Mouse (Mus musculus) kidney, adult 11 months (tissue): Measurements from ENCODE around the gene Exoc6.

Experiments used
- DNase-seq: peaks from one replicate; pipeline ENCODE4 v3.0.0; 2022

Exoc6 gene

DNA sequence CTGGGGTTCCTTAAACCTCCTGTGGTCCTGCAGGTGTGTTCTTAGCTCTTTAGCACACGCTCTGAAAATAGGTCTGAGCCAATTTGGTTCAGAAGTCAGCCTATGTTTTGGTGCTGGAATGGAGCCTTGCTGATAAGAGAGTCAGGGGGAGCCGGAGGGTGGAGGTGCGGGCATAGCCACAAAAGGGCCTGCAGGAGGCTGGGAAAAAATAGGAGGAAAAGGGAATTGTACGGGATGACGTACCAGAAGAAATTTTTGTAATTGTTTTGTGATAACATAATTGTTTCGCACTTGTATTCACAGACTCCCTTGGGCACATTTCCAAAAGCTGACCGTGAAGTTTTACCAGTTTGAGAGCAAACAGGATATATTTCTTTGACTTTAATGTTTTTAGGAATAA is 10.0 kb upstream of the Exoc6 start:
- DNase-seq, result no peak

DNA sequence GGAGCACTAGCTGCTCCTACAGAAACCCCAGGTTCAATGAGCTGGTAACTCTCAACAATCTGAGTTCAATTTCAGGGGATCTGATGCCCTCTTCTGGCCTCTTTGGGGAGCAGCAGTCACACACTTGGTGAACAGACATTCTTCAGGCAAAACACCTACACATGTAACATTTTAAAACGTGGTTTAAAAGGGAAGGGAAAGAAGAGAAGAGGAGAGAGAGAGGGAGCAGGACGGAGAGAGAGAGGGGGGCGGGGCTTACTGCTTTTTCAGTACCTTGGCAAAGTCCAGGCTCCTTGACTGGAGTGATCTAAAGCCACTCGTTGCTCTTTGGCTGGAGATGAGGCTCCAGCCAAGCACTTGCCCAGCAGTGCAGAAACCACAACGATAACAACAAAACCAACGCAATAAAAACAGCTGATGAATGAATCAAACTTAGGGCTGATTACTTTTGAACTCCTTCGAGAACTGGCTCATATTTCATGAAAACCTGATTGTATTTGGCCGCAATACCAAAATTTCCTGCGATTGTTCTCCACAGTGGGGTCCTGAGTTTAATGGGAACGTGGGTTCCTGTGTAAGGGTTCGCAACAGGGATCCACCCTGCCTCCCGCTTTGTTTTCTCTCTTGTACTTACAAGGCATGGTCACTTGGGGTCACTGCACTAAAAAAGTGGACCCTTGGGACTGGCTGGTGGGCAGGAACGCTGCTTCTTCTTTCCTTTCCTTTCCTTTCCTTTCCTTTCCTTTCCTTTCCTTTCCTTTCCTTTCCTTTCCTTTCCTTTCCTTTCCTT is 6.5 kb upstream of the Exoc6 start:
- peak; percentile 49 for DNase-seq

DNA sequence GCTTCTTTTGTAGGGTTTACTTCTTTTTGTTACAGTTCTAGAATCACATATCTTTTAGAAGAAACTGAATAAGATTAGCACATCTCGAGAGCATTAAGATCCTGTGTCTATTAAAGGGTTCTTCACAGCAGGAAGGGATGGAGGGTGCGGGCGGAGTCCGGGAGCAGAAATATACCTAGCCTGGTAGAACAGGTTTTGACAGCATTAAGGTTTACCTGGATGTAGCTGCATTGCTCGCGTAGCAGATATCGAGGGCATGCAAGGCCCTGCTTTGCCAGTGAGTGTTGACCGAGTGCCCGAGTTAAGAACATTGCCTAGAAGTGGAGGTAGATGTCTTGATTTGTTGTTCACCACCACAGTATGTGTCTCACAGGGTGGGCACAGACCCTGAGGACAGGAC is 5.7 kb upstream of the Exoc6 start:
- no peak for DNase-seq

DNA sequence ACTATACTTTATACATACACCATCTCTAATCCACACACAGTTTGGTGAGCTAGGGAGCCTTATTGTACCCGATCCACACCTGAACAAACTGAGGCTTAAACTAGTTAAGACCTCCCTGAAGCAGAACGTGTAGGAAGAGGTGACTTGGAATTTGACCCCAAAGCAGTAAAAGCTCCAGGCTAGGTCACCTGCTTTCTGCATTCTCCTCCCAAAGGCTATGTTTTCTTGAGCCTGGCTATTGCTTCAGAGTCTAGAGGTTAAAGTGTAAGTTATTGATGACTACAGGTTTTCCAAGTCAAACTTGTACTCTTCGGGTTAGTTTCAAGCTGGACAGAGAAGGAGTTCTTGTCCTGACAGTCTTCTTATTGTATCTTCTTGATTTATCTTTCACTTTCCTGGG is 5.0 kb upstream of the Exoc6 start:
- DNase-seq, result peak; percentile 44

DNA sequence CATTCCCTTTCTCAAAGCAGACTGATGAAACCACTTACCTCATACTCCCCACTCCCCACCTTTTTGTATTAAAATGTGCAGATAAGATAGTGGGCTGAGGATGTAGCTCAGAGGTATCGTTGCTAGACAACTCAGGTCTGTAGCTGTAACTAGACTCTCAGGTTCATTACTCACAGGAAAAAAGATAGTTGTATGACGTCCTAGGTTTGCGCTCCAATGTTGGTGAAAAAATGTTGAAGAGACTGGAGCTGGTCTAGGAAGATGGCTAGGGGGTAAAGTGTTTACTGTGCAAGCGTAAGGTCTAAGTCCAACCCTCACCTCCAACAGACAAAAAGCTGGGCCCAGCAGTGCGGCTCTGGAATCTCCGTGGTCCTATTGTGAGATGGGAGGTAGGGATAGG is 4.5 kb upstream of the Exoc6 start:
- DNase-seq, result no peak

DNA sequence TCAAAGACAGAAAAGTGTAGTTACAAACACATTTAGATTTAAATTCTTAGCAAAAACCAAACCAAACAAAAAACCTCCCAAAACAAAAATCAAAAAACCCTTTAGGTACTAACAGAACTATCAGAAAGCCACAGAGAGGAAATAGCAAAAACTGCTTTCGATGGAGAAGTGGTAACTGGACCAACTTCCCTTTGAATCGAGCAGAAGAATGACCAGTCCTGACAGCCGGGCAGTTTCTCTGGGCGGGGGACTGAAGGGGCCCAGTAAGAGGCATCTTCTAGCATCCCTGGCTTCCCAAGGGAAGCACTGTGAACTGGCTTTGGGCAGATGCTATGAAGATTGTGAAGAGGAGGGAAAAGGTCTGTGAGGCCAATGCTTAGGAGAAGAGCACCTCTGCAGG is 3.4 kb upstream of the Exoc6 start:
- no peak for DNase-seq

DNA sequence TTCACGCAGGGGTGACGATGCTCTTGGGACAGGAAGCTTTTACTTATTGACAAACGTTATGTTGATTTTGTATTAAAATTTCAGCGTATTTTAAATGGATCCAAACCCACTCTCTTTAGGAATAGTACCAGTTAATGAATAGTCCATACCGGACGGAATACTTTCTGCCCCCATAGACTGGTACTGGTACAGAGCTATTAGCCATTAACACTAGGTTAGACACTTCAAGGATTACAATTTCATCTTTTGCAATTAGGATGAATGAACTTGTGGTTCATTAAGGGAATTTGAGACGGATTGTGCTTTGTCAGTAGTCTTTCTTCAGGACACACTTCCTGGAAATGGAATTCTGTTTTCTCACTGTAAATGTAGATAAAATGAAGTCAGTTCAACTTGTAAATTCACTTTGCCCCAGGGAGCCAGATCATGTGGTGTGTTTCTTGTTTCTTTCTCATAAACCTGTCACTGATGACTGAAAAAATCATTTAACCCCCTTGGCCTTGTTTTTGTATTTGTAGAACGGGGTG is 885 bp downstream of the Exoc6 start:
- no peak for DNase-seq

DNA sequence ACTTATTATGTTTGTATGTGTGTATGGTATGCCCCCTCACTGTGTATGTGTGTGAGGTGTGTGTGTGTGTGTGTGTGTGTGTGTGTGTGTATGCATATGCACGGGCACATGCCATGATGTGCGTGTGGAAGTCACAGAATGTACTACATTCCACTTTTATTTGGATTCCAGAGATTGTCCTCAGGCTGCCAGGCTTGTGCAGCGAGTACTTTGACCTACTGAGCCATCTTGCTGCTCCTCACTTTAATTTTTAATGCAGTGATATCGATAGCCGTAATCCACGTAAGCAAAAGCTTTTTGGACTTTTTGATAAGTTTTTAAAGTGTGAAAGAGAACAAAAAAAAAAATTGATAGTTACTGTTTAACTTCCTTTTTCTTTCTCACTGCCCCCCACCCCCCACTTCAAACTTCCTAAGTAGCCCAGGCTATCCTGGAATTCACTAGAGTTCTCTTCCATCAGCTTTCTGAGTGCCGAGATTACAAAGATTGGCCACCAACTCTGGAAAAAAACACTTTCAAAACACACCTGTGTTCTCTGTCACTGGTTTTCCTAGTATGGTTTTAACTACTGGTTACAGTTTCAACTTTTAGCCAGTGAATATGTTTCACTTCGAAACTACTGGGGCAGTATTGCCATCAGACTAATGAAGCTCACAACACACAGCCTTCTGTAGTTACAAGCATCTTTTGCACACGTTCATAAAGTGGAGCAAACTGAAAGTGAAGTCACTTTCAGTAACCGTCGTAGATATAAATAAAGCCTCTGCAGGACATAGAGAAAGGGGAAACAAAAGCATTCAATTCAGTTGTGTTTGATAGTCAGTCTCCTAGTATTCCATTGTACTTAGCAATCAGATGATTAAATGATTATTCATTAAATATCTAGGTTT is 3.4 kb downstream of the Exoc6 start:
- no peak for DNase-seq

DNA sequence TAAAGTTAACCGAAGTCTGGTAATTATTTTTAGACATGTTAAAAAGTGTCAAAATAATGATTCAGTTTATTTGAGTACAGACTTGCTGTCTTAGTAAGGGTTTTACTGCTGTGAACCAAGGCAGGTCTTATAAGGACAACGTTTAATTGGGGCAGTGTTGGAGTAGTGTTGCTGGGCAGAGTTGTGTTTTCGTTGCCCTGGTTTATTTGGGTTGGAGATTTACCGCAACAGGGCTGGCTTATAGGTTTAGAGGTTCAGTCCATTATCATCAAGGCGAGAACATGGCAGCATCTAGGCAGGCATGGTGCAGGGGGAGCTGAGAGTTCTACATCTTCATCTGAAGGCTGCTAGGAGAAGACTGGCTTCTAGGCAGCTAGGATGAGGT is 4.0 kb downstream of the Exoc6 start:
- peak; percentile 54 for DNase-seq

DNA sequence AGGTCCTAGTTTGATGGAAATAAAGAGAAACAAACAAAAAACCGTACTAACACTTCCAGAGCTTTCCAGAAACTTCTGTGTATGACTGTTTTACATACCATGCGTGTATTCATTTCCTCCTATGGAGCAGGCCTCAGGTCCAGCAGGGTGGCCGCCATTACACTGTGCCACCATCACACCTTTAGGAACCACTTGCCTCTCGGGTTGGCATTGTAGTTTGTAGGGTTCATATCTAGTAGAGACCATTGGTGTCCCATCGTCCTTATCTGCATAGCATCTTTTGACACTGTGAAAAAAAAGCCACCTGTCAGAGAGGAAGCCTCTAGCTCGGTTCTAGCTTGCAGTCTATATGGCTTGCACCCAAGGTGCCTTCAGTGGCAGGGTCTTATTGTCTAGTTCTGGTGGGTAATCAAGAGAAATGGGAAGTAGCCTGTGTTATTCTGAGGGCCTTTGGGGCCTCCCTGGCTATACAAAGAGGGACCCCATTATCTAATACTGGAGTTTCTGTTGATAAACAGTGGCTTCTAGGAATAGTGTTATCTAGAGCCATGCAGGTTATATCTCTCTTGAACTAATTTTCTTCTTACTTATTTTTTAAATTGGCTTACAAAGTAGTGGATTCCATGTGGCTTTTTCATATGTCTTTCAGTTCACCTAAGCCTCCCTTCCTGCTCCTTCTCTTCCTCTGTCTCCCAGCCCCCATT is 5.8 kb downstream of the Exoc6 start:
- no peak for DNase-seq

DNA sequence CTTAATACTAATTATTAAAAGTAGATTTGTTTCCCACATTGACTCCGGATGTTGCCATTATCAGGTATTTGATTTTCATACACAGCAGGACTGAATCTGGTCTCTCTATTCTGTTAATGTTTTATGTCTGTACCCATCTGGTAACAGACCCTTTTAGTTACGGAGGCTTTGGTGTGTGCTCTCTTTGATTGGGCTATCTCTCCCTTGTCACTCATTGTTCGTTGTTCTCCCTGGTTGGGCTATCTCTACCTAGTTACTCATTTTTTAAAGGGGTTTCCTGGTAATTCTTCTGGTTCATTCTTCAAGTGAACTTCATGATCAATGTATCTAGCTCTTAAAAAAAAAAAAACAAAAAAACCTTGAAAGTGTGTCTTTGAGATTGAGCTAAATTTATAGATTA is 7.7 kb downstream of the Exoc6 start:
- DNase-seq, result no peak

DNA sequence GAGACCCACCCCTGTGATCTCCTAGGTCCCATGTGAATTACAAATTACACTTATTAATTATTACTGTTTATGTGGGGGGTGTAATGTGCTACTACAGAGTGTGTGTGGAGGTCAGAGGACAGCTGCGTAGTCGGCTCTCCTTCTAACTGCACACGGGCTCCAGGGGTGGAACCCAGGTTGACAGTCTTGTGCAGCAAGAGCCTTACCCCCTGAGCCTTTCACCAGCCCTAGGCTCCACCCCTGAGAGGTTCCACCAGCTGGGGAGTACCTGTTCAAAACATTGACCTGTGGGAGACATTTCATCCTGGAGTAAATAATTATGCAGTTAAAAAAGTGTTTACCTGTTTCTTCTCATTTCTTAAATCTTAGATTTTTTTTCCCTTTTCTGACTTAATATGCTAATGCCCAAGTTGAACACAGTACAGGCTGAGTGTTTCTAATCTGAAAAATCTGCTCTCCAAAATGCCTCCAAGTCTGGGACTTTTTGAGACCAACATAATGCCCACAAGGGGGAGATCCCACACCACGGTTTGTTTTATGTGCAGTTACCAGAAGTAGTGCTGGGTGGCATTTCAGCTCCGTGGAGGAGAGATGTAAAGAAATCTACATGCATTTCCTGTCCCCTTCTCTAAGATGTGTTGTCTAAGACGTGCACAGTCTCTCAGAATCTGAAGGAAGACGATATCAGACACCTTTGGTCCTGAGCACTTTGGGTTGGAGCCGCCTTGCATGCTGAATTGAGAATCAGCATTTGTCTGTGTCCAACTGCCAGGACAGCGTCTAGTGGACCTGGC is 9.3 kb downstream of the Exoc6 start:
- peak; percentile 66 for DNase-seq

DNA sequence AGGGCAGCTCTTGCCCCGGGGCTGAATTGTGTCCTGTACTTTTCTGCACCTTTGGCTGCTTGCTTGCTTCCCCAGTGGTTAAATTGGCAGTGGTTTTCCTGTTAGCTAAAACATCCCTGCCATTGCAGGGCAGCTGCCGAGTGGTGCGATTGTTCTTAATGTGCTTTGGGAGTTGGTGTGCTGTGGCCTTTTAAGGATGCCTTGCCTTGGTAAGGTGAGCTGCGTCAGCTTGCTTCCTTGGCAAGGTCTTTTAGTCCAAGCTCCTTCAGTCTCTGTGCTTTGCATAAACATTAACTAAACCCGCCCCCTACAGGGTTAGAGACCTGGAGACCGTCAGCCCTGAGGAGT is 9.8 kb downstream of the Exoc6 start:
- DNase-seq, result peak; percentile 69

DNA sequence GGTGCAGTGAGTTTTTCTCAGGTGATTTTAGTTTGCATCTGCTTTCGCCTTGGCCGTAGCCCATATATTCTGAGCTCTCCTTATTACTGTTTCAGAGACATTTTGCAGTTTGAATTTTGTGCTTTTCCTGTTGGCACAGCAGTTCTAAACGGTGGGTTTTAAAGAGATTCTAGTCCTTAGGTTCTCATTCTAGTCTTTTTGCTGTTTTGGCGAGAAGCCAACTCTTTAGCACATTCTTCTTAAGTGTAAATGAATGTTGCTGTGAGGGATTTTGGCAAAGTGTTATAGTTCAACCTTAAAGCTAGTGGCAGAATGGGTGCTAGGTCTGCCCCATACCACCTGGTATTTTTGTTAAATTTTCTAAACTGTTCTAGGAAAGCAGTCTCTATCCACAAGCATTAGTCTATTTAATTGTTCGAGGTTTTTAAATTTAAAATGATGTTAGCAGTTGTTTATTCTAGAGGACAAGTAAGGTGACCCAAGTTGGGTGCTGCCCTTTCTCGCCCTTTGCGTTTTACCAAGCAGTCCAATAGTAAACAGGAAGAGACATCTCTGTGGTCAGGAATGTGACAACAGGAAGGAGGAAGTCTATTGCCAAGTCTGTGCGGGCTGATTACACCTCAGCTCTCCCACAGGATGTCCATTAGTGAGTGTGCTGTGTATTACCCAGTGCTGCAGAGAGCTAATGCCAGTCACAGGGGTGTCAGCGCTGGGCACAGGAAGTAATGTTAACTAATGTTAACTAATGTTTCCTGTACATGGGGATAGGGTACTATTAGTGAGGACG is 11.1 kb downstream of the Exoc6 start:
- peak; percentile 68 for DNase-seq

DNA sequence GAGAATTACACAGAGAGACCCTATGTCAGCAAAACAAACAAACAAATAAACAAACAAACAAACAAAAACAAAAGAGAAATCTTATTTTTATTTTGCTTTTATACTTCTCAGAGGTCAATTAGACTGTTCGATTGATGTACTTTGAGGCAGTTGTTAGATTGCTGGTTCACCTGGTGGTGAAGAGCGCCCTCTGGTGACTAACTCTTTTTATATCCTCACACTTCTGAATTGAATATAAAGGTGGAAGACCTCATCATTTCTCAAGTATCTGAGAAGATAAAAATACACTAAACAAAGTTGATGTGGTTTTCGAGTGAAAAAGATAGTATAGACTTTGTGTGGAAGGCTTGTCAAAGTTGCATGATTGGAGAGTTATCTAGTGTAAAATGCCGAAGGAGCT is 13.5 kb downstream of the Exoc6 start:
- no peak for DNase-seq

DNA sequence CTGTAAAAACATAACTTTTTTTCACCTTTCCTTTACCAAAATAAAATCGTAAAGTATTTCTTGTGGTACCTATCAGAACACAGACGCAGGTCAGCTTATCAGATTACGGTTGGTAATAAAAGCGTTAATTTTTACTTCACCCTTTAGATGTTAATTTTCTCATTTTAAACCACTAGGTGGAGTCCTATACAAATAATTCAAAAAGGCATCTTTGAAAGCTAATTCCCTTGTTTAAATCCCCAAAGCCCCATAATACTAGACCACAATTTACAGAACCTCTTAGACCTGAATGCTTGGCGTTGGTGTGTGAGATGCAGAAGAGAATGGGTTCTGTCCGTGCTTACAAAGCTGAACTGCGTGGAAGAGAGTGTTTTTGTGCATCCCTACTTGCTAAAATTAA is 15.6 kb downstream of the Exoc6 start:
- DNase-seq, result no peak

DNA sequence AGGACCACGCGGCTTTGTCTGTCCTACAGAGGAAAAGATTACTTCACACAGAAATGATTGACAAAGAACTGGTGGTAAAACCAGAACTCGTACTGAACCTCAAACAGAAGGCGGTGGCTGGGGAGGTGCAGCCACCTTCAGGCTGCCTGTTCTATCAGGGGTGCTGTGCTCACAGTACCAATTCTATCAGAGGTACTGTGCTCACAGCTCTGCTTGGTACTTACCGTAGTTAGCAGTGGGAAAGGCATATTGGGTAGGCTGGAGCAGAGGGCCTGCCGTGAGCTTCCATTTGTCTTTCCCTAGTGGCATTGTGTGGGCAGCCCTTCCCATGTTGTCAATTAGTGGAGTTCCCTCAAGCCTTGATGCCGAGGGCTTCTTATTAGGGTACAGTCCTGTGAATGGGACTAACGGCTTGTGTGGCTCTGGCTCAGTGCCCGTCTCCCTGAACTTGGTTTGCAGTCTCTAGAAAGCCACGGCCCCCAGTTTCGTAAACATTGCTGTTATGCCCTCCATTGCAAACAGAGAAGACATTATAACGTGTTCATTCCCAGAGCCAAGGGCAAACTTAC is 19.1 kb downstream of the Exoc6 start:
- DNase-seq, result no peak

DNA sequence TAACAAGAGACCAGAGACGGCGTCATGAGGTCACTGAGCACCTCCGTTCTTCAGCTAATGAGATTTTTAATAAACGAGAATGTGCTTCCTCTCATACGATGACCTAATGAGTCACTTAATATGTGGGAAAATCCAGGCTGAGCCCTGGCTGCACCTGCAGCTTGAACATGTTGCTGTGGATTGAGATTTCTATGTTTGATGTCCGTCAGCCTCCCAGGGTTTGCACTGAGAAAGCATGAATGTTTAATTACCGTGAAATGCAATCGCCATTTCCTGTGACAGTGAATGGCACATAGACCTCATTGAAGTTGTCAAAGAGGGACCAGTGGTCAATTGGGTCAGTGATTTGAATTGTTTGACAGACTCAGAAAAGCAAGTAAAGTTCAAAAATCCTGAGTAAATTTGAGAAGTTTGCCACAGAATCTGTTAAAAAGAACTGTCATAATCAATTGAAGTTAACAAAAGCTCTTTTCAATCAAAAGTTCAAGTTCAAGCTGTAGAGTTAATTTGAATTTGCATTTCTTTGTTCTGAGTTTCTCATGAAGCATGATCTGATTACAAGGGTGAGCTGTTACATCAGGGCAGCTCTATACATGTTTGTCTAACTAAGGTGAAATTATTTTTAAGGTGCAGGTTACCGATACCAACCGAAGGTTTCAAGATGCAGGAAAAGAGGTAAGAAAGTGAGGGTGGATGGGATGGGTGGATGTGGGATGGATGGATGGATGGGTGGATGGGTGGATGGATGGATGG is 20.9 kb downstream of the Exoc6 start:
- DNase-seq, result no peak

DNA sequence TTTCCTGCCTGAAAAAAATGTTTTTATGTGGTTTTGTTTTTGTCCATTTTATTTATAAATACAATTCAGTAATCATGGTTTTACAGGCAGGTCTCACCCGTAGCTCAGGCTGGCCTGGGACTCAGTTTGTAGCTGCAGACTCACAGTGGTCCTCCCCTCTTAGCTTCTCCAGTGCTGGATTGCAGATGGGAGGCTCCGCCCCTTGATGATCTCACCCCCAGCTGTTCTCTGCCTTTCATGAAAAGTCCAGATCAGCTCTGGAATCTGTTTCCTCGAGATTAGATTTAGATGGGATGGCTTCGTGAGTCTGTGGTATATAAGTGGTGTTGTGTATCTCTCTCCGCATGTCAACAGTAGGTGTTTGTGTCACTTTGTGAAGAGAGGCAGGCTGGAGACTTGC is 24.6 kb downstream of the Exoc6 start:
- no peak for DNase-seq

DNA sequence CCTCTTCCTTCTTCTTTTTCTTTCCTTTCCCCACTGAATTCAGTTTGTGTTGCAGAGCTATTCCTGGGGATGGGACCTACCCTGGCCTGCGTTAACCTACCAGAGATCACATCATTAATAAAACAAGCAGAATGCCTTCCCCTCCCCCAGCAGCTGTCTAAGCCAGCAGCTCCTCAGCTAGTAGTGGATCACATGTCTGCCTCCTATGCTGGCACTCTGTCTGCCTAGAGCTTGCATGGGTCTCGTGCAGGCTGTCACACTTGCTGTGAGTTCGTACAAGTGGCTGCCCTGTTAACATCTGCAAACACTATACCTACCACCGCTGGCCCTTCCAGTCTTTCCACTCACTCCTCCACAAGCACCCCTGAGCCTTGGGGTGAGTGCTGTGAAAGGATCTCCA is 29.4 kb downstream of the Exoc6 start:
- DNase-seq, result no peak

DNA sequence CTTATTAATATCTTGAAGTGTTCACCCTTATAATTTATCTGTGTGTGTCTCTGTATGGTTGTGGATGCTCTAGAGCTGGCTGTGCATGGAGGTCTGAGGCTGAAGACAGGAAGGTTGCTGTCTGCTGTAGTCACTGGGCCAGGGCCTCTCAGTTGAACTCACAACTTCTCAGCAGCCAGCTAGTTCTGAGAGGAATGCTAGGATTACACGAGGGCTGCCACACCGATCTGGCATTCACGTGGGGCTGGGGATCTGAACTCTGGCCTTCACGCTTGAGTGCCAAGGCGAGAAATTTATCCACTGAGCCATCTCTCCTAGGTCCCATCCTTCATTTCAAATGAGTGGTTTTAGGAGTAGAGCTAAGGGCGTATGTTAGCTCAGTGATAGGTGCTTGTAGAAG is 30.2 kb downstream of the Exoc6 start:
- peak; percentile 77 for DNase-seq
